Mouse (Mus musculus) ES-E14 (cell line): ENCODE measurements around the gene Des. TPM values are rescaled to one million over a fixed set of nuclear protein-coding genes. Genes with fewer than 3 reads are reported as not detected.
A peak's percentile ranks its signal among the peaks of the same experiment; 100 is the strongest.

Source experiments
- DNase-seq: peaks from one replicate; pipeline ENCODE4 v3.0.0-alpha.2; 2013; ENCODE audit warnings: low read depth, low spot score
- H3K27ac ChIP-seq: 2 replicates; pipeline ENCODE4 v1.5.1; 2012; ENCODE audit warnings: low read depth, mild to moderate bottlenecking, low read length, moderate library complexity, mixed read lengths; ENCODE audit not compliant: poor library complexity, insufficient read depth, severe bottlenecking
- H3K36me3 ChIP-seq: 2 replicates; pipeline ENCODE4 v1.6.1; 2012; ENCODE audit warnings: mild to moderate bottlenecking, low read length, moderate library complexity, mixed read lengths; ENCODE audit not compliant: control insufficient read depth, poor library complexity, insufficient read depth, severe bottlenecking
- H3K4me1 ChIP-seq, 2 experiments: fragments of 150-350 bp in 1 of 2; sonication (generic) in 1 of 2; 2 replicates each; pipeline ENCODE4 v1.6.1; 2012; ENCODE audit warnings: low read length in 2 of 2, mild to moderate bottlenecking in 1 of 2, mixed read lengths in 1 of 2; ENCODE audit not compliant: control insufficient read depth in 2 of 2, insufficient read depth in 2 of 2, poor library complexity in 1 of 2
- H3K4me3 ChIP-seq, 2 experiments: fragments of 150-350 bp in 1 of 2; sonication (generic) in 1 of 2; 2 replicates each; pipeline ENCODE4 v1.5.1; 2012; ENCODE audit warnings: low read length in 2 of 2, low read depth in 1 of 2, mild to moderate bottlenecking in 1 of 2, mixed read lengths in 1 of 2; ENCODE audit not compliant: insufficient read depth in 1 of 2, poor library complexity in 1 of 2, severe bottlenecking in 1 of 2
- H3K9ac ChIP-seq: 2 replicates; pipeline ENCODE4 v1.6.1; 2012; ENCODE audit warnings: low read depth, mild to moderate bottlenecking, low read length, mixed read lengths; ENCODE audit not compliant: poor library complexity, insufficient read depth, severe bottlenecking
- H3K9me3 ChIP-seq: fragments of 150-350 bp; sonication (generic); 2 replicates; pipeline ENCODE4 v1.6.1; 2012; ENCODE audit warnings: low read depth, mild to moderate bottlenecking, low read length; ENCODE audit not compliant: control insufficient read depth, insufficient read depth
- CHD2 ChIP-seq: IDR thresholded peaks from 2 replicates; pipeline ENCODE4 v1.6.1; 2014; ENCODE audit warnings: mild to moderate bottlenecking, low read depth, low read length, inconsistent platforms
- HCFC1 ChIP-seq: IDR thresholded peaks from 2 replicates; pipeline ENCODE4 v1.6.1; 2012; ENCODE audit warnings: low read length, inconsistent platforms, borderline replicate concordance; ENCODE audit not compliant: insufficient read depth
- MAFK ChIP-seq: IDR thresholded peaks from 2 replicates; pipeline ENCODE4 v1.6.1; 2014; ENCODE audit warnings: mild to moderate bottlenecking, low read depth, low read length, inconsistent platforms; ENCODE audit not compliant: insufficient read depth
- ZC3H11A ChIP-seq: IDR thresholded peaks from 2 replicates; pipeline ENCODE4 v1.6.1; 2012; ENCODE audit warnings: low read depth, mild to moderate bottlenecking, inconsistent platforms, low read length, borderline replicate concordance
- ZNF384 ChIP-seq: IDR thresholded peaks from 2 replicates; pipeline ENCODE4 v1.6.1; 2012; ENCODE audit warnings: low read depth, low read length, inconsistent platforms
- in situ Hi-C, 2 experiments: fragments of 600-800 bp; cut with MboI; formaldehyde crosslinking; loops; one replicate each; pipeline ENCODE4 v1.15.1; 2025; ENCODE audit warnings: low sequenced_read_pairs in 2 of 2, inconsistent platforms in 1 of 2; ENCODE audit not compliant: unreplicated experiment in 2 of 2
- total RNA-seq: library from RNA; depleted of rRNA; stranded (reverse); fragments of 300-350 nt; gene quantifications from 2 replicates; pipeline ENCODE4 v1.2.3, GENCODE M21; 2012

The Des gene
- total RNA-seq, 1 experiment: 19.4 TPM

GRCm38 (mm10) chr1:75363868-75364267 is 3.7 kb downstream of the Des start:
- Histone ChIP-seq H3K27ac (no peak overlapping the region), H3K9me3 (no peaks in the 10 kb centered on the region), H3K4me3 (no peak overlapping the region), H3K9ac (no peak overlapping the region), H3K4me1 (peaks cover 0 to 6% of the 10 kb centered on the region in 2 experiments; a peak in 1 of 4 replicates), H3K36me3 (no peaks in the 10 kb centered on the region)
- no peak for TF ChIP-seq HCFC1
- TF ChIP-seq CHD2: no peak
- no peak for TF ChIP-seq ZC3H11A
- no peak for TF ChIP-seq ZNF384
- no peak for TF ChIP-seq MAFK
- no peak for DNase-seq
- in situ Hi-C loops: no loop called here

- in situ Hi-C loops: no loop called here
Measured at GRCm38 (mm10) chr1:75365510-75366137, 5.5 kb downstream of the Des start.

GRCm38 (mm10) chr1:75369360-75369983 is 9.3 kb downstream of the Des start:
- peaks cover 0 to 14% of the 10 kb centered on the region in 2 experiments; a peak in 2 of 4 replicates for H3K4me1 ChIP-seq

More at GRCm38 (mm10) chr1:75365510-75366137, 5.5 kb downstream of the Des start:
- TF ChIP-seq ZC3H11A (no peak), MAFK (no peak), ZNF384 (no peak), CHD2 (no peak), HCFC1 (no peak)
- H3K4me1 ChIP-seq: peaks cover 0 to 16% of the 10 kb centered on the region in 2 experiments; a peak in 1 of 4 replicates
- no peak overlapping the region for H3K4me3 ChIP-seq
- H3K36me3 ChIP-seq: no peaks in the 10 kb centered on the region
- no peak overlapping the region for H3K27ac ChIP-seq
- no peak overlapping the region for H3K9ac ChIP-seq
- no peaks in the 10 kb centered on the region for H3K9me3 ChIP-seq
- DNase-seq: no peak

GRCm38 (mm10) chr1:75369984-75370660 is 10.0 kb downstream of the Des start:
- in situ Hi-C loops: no loop called here
- no peaks in the 10 kb centered on the region for H3K9me3 ChIP-seq
- TF ChIP-seq CHD2 (no peak), ZC3H11A (no peak), HCFC1 (no peak), ZNF384 (no peak), MAFK (no peak)
- H3K27ac ChIP-seq: no peak overlapping the region
- H3K4me1 ChIP-seq: peaks cover 0 to 18% of the 10 kb centered on the region in 2 experiments; a peak in 2 of 4 replicates
- H3K9ac ChIP-seq: peak overlapping the region; percentile 26; the same call in 1 of the 2 replicates
- H3K36me3 ChIP-seq: no peaks in the 10 kb centered on the region
- no peak overlapping the region for H3K4me3 ChIP-seq
- DNase-seq: no peak

More at GRCm38 (mm10) chr1:75369360-75369983, 9.3 kb downstream of the Des start:
- DNase-seq: no peak
- Histone ChIP-seq H3K27ac (no peak overlapping the region), H3K4me3 (0 out of 4 replicates have a peak overlapping the region, but pooled peaks of 1 of the 2 experiments have one; percentile 43), H3K9me3 (no peaks in the 10 kb centered on the region), H3K36me3 (no peaks in the 10 kb centered on the region), H3K9ac (peak overlapping the region; percentile 26; the same call in 1 of the 2 replicates)
- TF ChIP-seq CHD2: no peak
- TF ChIP-seq ZC3H11A: no peak
- no peak for TF ChIP-seq ZNF384
- TF ChIP-seq MAFK: no peak
- no peak for TF ChIP-seq HCFC1
- in situ Hi-C loops: no loop called here
